Mouse (Mus musculus) left cerebral cortex, postnatal 14 days (tissue): Measurements from ENCODE around the gene Asb16. TPM values are rescaled to one million over a fixed set of nuclear protein-coding genes. Genes with fewer than 3 reads are reported as not detected.

Source experiments
- DNase-seq, 2 experiments: peaks; one replicate each; pipeline ENCODE4 v3.0.0; 2021 to 2022; ENCODE audit warnings: low spot score in 2 of 2, mixed read lengths in 1 of 2
- intact Hi-C: fragments of 180-260 bp; cut with DNase I; formaldehyde crosslinking; loops from one replicate; pipeline ENCODE4 v1.15.1; 2025
- total RNA-seq, 2 experiments: library from RNA; stranded (reverse); gene quantifications; 2 replicates each; pipeline ENCODE4 v1.2.3; 2021

Asb16 gene
- total RNA-seq, 2 experiments from 2014 or later: 0.59 to 0.72 TPM

DNA sequence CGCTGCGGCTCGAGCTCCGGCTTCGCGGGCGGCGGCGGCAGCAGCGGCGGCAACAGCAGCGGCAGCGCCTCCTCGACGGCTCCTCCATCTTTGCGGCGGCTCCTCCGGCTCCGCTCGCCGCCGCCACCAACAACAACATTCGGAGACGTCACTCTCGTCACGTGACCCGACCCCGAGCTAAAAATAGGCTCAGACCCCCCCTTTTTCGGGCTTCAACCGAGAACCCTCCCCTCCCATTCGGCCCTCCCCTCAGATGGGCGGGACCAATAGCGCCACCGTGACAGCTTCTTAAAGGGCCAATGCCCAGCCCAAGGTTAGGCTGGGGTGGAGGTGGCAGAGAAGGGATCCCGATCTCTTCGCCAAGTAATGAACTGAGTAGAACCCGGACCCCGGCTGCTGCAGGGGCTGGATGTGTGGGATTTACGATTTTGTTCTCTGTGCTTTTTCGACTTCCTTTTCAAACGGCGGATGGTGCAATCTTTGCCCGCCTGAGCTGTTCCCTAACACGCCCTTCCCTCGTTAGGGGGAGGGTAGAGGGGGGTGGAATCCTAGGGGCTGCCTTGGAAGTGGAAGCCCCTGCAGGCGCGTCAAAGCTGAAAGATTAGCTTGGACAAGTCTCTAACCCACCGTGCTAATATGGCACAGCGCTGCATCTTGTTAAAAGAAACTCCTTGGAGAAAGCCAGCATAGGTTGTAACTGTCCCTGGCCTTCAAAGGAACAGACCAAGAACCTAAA lies 38.4 kb upstream of the Asb16 start, which contains the start of gene Hdac5:
Hdac5 (minus strand) TSS at position 161 of the 736 bp plus-strand sequence.
- intact Hi-C loops: no loop called here
- peak; percentile 99 for DNase-seq

DNA sequence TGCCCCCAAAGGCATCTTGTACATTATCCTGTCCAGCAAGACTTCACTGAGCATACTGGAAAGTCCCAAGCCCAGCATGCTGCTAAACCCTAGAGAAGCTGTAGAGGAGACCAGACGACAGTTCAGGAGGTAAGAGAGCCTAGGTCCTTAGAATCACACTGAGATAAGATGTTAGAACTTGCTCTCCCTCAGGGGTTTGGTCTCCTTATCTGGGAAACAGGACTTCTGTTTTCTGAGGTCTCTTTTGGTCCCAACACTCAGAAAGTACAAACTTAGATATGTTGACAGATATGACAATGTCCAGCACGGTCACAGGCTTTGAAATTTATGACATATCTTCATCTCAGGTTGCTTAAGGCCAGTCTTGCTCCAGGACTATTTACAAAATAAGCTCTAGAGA lies 32.5 kb upstream of the Asb16 start:
- intact Hi-C loops: no loop called here
- DNase-seq: no peak

GRCm38 (mm10) chr11:102240636-102241035 lies 27.9 kb upstream of the Asb16 start:
- no peak for DNase-seq
- intact Hi-C loops: no loop called here

DNA sequence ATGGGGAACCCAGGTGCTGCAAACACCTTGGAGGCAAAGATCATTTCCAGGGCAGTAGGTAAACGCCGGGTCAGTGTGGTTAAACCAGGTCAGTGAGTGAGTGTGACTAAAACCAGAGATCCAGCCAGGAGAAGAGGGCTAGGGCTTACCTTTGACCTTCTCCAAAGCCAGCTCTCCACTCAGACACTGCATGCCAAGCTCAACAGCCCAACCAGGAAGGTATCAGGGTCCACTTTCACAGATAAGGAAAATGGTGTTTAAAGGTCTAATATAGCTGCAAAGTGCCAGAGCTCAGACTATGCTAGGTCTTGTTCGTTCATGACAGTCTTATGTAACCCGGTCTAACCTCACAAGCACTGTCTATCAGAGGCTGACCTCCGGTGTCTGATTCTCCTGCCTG lies 27.3 kb upstream of the Asb16 start:
- no peak for DNase-seq
- intact Hi-C loops: no loop called here

- DNase-seq: no peak
- intact Hi-C loops: no loop called here
These were observed 26.7 kb upstream of the Asb16 start for GRCm38 (mm10) chr11:102241874-102242273.

GRCm38 (mm10) chr11:102244926-102245449 lies 23.6 kb upstream of the Asb16 start:
- intact Hi-C loops: no loop called here
- DNase-seq: peak; percentile 80 to 93

DNA sequence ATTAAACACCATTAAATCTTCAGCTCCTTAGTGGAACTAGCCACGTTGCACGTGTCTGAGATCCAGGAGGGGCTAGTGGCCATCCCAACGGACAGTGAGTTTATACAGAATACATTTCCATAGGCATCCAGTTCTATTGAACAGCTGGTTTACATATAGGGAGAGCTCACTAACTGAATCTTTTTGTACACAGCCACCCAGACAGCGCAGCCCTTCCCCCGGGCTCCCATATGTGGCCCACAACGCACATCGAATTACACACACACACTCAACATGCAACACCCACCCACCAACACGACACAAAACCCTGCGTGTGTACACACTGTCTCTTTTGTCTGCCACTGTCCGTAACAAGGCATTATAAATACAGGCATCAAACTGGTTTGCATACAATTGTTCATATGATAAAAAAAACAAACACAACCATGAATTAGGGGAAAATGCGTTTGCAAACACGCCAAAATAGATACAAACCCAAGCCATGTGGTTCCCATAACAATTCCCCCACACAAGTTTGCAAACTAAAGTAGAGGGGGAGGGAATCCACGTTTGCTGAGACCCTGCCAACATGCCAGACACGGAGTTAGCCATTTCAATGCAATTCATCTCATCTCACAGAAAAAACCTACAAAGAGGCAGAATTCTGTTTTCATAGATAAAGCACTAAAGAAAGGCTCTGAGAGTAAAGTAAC lies 22.8 kb upstream of the Asb16 start:
- no peak for DNase-seq
- intact Hi-C loops: no loop called here

DNA sequence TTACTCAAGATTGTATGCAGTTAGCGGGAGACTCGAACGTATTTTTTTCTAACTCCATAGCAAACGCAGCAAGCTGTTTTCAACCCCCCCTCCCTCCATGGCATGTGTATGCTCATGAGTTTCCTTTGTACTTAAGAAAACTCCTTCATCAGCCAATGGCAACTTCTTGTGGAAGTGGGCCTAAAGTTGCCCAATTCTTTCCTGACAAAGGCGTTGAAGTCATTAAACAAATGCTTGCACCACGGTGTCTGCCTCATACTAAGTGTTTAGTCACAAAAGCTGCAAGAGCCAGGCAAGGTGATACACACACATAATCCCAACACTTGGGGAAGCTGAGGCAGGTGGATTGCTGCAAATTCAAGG lies 22.3 kb upstream of the Asb16 start:
- intact Hi-C loops: no loop called here
- DNase-seq: no peak

DNA sequence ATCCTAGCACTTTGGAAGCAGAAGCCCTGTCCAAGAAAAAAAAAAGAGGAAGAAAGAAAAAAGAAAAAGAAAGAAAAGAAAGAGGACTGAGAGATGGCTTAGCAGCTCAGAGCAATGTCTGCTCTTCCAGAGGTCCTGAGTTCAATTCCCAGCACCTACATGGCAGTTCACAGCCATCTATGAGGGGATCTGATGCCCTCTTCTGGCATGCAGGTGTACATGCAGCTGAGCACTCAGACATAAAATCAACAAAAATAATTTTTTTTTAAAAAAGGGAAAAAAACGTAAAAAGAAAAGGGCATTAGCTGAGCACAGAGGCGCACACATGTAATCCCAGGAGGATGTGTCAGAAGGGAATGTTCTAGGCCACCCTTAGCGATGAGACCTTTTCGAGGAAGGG lies 21.7 kb upstream of the Asb16 start:
- intact Hi-C loops: no loop called here
- DNase-seq: no peak

DNA sequence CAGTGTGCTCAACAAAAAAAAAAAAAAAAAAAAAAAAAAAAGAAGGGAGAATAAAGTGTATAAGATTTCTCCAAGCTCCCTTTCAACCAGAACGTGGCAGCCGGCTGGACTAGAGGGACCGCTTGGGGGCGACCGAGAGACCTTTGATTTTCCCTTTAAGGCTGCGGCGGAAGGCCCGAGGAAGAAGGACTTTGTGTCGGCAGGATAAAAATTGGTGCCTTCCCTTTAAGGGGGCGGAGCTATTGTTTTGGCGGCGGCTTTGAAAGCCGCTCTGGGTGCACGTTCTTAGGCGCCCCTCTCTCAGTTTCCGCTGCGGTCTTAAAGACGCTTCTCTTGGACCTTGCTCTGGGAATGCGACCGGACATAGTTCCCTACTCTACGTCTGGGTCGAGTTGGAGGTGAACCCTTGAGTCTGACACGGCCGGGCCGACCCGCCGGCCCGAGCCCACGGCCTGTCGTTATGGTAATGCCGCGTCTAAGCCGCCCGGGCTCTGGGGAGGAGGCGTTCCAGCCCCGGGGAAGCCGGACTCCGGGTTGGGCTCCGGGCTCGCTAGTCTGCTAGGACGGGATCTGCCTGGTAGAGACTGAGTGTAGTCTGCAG lies 19.8 kb upstream of the Asb16 start, which contains the start of gene BC030867:
BC030867 (plus strand) TSS at position 253 of the 601 bp plus-strand sequence.
- peak; percentile 94 to 96 for DNase-seq
- intact Hi-C loops: no loop called here

GRCm38 (mm10) chr11:102249351-102250090 lies 19.0 kb upstream of the Asb16 start:
- DNase-seq: no peak
- intact Hi-C loops: no loop called here

GRCm38 (mm10) chr11:102257514-102257913 lies 11.0 kb upstream of the Asb16 start:
- intact Hi-C loops: no loop called here
- peak in 1 of 2 experiments; percentile 40 for DNase-seq

DNA sequence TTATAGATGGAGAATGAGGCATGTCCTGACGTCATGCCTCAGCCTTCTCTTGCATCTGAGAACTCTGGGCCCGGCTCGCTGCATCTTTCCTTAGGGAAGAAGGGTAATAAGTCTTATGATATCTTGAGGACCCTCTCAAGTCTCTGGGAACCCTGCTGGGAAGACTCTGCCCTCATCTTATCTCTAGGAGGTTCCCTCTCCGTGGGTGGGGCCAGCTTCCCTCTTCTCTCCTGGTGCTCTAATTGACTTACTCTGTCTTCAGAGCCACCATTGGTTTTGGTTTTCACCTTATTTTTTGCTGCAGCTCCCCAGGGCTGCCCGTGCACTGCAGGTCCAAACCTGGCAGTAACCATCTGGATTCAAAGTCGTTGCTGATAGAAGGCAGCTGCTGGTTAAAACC lies 10.4 kb upstream of the Asb16 start:
- intact Hi-C loops: no loop called here
- DNase-seq: no peak

DNA sequence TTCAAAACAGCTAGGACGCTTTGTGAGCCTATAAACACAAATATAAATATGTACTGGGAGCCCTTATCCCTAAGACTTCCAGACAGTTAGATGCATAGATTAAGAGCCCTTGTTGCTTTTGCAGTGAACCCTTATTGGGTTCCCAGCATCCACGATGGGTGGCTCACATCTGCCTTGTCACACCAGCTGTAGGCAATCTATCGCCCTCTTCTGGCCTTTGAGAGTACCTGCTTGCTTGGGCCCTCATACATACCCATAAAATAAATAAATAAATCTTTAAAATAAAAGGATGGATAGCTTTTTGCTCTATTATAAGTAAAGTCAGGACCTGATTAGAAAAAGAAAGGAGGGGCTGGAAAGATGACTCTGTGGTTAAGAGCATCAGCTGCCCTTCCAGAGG lies 10.0 kb upstream of the Asb16 start:
- intact Hi-C loops: no loop called here
- no peak for DNase-seq

GRCm38 (mm10) chr11:102263211-102263610 lies 5.3 kb upstream of the Asb16 start:
- intact Hi-C loops: no loop called here
- no peak for DNase-seq

GRCm38 (mm10) chr11:102265816-102266215 lies 2.7 kb upstream of the Asb16 start:
- intact Hi-C loops: loop anchor here (5.0 kb wide), 1 partner anchor 109 kb away; the partner anchor contains the start of gene Tmem101
- no peak for DNase-seq

DNA sequence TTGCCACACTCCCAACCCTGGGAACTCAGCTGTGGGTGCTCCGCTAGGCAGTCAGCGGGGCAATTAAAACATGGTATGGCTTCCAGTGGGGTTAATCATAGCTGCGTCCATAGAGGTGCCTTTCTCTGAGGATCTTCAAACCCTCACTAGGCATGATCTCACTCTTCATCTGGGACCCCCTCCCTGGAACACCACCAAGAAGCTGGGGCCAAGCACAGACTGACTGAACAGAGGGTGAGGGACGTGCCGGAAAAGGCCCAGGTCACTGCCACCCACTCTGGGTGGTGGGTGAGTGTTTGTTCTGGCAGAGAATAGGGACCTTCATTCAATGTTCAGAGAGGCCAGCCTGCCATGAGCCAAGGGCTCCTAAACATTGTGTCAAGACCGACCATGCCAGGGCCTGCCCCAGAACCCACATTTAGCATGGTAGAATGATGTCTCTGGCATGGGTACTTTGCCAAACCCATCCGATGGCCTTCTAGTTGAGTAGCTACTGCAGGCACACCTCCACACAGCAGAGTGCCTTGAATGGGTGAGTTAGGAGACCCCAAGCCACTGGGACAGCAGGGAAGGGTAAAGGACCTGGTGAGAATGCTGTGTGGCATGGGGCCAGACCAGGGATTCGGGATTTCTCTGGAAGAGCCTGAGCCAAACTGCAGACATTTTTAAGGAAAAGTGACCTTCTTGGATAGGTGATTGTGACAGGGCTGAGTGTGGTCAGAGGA lies 1.8 kb upstream of the Asb16 start:
- intact Hi-C loops: loop anchor here (5.0 kb wide), 1 partner anchor 109 kb away; the partner anchor contains the start of gene Tmem101
- no peak for DNase-seq

- intact Hi-C loops: loop anchor here (5.0 kb wide), 1 partner anchor 110 kb away; the partner anchor contains the start of gene Tmem101
- peak; percentile 70 to 77 for DNase-seq
These were observed 1.1 kb upstream of the Asb16 start for GRCm38 (mm10) chr11:102267480-102267879.

DNA sequence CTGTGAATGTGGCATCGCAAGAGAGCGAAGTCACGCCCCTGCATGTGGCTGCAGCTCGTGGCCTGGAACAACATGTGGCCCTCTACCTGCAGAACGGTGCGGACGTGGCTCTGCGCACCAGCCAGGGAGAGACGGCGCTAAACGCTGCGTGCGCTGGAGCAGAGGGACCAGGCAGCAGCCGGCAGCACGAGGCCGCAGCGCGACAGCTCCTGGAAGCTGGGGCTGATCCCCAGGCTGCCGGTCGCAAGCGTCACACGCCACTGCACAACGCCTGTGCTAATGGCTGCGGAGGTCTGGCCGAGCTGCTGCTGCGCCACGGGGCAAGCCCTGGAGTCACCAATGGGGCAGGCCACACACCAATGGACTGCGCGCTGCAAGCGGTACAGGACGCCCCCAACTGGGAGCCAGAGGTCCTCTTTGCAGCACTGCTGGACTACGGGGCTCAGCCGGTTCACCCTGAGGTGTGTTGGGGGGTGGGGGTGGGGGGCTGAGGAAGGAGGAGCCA lies 7.9 kb downstream of the Asb16 start:
- intact Hi-C loops: no loop called here
- no peak for DNase-seq
